Mouse (Mus musculus) kidney, embryonic 15.5 days (tissue): ENCODE data around the gene Dnah11. TPM values are rescaled to one million over a fixed set of nuclear protein-coding genes. Genes with fewer than 3 reads are reported as not detected.

Source experiments
- polyA plus RNA-seq: library from polyadenylated mRNA; unstranded; fragments of >200 nt; fragmentation: Nextera tagmentation; extraction: Ambion mirVana; gene quantifications from 2 replicates; pipeline ENCODE4 v1.2.1, GENCODE M21; 2015

Gene Dnah11
- polyA plus RNA-seq, 1 experiment from 2014 or later = 0.47 TPM

Other genes starting within 250 kb of the Dnah11 start
- 7.8 and 9.3 TPM in 2 replicates for gene Sp4, start 102.4 kb upstream of the Dnah11 start, polyA plus RNA-seq